Mouse (Mus musculus) frontal cortex, postnatal 10 days (tissue): ENCODE measurements at regions not wholly inside any gene's neighbourhood (a gene's known extent, or its start where the extent isn't known, plus 50 kb on each side); places are given as distances from the start of the nearest gene placed in this dataset.

Experiments
- DNase-seq, 2 experiments: peaks; one replicate each; pipeline ENCODE4 v3.0.0; 2022; ENCODE audit warnings: low spot score in 2 of 2, mixed read lengths in 1 of 2

GRCm38 (mm10) chr1:48276206-48276605, 1383.6 kb upstream of the Slc39a10 start:
- peak; percentile 5 to 7 for DNase-seq

- DNase-seq = no peak
These were observed 1383.0 kb upstream of the Slc39a10 start for GRCm38 (mm10) chr1:48275666-48276065.
